Mouse (Mus musculus) cerebellum, adult 2 months (tissue): ENCODE measurements around the gene Gm49403. TPM values are rescaled to one million over a fixed set of nuclear protein-coding genes. Genes with fewer than 3 reads are reported as not detected.

Experiments used
- DNase-seq, 2 experiments: peaks; one replicate each; pipeline ENCODE4 v3.0.0; 2021
- H3K27ac ChIP-seq: fragments of 200-500 bp; 2 replicates; pipeline ENCODE4 v1.5.1; 2012; ENCODE audit warnings: low read length, control low read depth, inconsistent platforms; ENCODE audit not compliant: insufficient read depth
- H3K27me3 ChIP-seq: fragments of 200-500 bp; 2 replicates; pipeline ENCODE4 v1.6.1; 2012; ENCODE audit warnings: inconsistent platforms, mild to moderate bottlenecking, low read length, moderate library complexity; ENCODE audit not compliant: control insufficient read depth, insufficient read depth
- H3K4me1 ChIP-seq: fragments of 200-500 bp; 2 replicates; pipeline ENCODE4 v1.6.1; 2011; ENCODE audit warnings: low read length; ENCODE audit not compliant: control insufficient read depth, insufficient read depth
- H3K4me3 ChIP-seq: fragments of 200-500 bp; replicated peaks from 2 replicates; pipeline ENCODE3; 2011; ENCODE audit warnings: mild to moderate bottlenecking, low read depth, low read length, control low read depth; ENCODE audit not compliant: insufficient read depth
- CTCF ChIP-seq: fragments of 200-500 bp; IDR thresholded peaks from 2 replicates; pipeline ENCODE4 v1.5.1; 2011; ENCODE audit warnings: low read depth, mild to moderate bottlenecking, control low read depth, low read length, moderate library complexity, borderline replicate concordance; ENCODE audit not compliant: insufficient read depth
- POLR2A ChIP-seq: fragments of 200-500 bp; IDR thresholded peaks from 2 replicates; pipeline ENCODE4 v1.6.1; 2011; ENCODE audit warnings: low read length, control low read depth, borderline replicate concordance; ENCODE audit not compliant: insufficient read depth
- WGBS: fragments of 180-500 bp; shearing (Covaris S2); methylation state at CpG from one replicate; pipeline ENCODE4 v1.1.7; 2018; 5-methylcytosine and 5-hydroxymethylcytosine counted together
- polyA plus RNA-seq: library from polyadenylated mRNA; depleted of rRNA; stranded (reverse); fragments of >200 nt; gene quantifications from 2 replicates; pipeline ENCODE4 v1.2.3, GENCODE M21; 2012

Gene Gm49403
- polyA plus RNA-seq, 1 experiment, result not detected

DNA sequence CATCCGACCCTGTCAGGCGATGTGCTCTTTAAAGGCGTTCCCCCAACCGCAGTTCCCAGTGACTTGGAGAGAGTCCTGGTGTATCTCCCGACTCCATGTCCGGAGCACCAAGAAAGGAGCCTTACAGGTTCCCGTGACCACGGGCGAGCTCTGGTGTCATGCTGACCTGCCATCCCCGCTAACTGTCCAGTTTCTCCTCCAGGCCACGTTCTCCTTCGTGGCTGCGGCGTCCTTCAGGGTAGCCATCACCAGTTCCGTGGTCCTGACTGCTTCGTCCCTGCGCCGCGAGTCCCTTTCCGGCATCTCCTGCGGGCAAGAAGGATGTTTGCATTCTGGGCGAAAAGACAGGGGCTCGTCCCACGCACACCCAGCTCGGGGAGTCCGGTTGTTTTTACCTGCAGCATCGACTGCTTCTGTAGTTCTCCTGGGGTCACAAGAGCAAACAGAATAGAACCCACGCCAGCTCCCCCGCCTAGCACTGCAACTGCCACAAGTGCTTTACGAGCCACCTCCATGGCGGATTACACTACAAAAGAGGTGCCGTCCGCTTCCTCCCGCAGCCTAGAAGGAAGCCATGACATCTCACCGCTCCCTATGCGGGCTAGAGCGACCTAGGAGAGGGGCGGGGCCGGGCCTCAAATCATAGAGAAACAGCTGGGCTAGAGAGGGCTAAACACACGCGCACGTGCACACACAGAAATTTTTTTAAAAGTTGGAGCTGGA is 3.3 kb upstream of the Gm49403 start, which contains the start of gene Uqcc3:
Gene Uqcc3, minus strand, starts transcription at position 613 of the 723 bp plus-strand sequence.
- TF ChIP-seq CTCF, result no peak
- TF ChIP-seq POLR2A, result peak; percentile 74
- Histone ChIP-seq H3K27ac (peak within 1 kb of the TSS; percentile 62), H3K4me3 (peak within 1 kb of the TSS; percentile 98), H3K27me3 (no peaks in the 10 kb centered on the region), H3K4me1 (no peaks in the 10 kb centered on the region)
- WGBS, result under 1% methylated on average over 42 of the region's 42 CpGs
- peak; percentile 89 to 91 for DNase-seq

DNA sequence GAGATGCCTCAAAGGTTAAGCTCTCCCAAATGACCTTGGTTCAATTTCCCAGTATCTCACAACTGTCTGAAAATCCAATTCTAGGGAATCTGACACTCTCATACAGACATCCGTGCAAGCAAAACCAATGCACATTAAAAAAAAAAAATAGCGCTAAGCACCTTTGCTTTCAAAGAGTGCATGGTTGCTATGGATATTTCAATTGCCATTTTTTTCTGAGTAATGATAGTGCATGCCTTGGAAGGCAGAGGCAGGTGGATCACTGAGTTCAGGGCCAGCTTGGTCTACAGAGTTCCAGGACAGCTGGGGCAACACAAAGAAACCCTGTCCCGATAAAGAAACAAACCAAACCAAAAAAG is 2.7 kb upstream of the Gm49403 start:
- Histone ChIP-seq H3K27ac (no peak overlapping the region), H3K4me3 (peak overlapping the region; percentile 98), H3K27me3 (no peaks in the 10 kb centered on the region), H3K4me1 (no peaks in the 10 kb centered on the region)
- DNase-seq, result no peak
- TF ChIP-seq POLR2A, result no peak
- no peak for TF ChIP-seq CTCF
- 4% methylated on average over 3 of the region's 3 CpGs for WGBS

DNA sequence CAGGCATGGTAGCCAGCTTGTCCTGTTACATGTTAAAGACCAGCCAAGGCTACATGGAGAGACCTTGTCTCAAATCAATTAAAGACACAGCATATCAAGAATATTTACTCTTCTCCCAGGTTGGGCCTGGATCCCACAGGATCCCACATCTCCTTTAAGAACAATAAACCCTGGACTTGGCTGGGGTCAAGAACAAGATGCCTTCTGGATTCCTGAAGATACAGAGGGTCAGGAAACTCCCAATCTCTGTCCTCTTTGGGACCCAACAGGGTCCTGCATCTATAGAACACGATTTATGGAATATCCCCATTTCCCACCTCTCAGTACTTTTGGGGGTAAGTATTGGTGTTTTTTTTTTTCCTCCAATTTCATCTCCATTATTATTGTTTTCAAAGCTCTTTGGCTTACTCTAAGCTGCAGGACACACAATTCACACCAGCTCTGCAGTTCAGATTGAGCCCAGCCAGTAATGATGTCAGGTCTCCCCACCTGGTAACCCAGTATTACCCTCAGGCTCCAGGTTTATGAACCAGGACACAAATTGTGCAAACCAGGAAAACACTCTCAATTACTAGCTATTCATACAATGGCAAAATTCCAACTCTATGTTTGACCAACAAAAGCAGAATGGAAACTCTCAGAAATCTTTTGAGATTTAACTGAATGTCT is 3.3 kb downstream of the Gm49403 start:
- 55% methylated on average over 1 of the region's 1 CpGs for WGBS

DNA sequence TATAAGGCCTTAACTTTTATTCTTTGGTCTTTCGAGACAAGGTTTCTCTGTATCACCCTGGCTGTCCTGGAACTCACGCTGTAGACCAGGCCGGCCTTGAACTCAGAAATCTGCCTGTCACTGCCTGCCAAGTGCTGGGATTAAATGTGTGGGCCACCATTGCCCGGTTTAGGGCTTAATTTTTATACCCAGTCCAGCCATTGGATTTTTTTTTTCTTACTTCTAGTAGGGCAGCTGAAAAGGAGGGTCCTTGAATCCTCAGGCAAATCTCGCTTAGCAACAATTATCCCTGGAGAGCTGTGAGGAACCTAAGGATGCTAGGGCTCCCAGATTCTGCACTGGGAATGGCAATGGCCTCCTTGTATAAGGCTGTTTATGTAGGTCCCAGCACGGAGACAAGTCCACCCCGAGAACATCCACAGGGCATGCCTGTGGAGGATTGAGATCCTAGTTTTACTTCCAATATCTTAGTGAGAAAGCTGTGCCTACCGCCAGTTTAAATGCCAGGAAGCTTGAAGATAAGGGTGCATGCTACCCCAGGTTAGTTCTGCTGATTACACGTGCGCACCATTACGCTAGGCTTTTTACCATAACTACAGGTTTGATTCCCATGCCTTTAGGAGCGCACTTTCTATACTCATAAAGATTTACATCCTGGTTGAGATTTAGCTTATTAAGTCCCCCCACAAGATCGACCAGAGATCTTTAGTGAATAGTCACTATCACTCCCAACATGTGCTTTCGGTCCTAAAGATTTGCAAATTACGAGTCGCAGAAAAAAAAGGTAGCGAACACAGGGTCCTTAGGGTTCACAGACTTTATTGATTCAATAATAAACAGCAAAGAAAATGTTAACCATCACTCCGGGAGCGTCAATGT is 4.1 kb downstream of the Gm49403 start:
- H3K4me1 ChIP-seq, result 0 out of 2 replicates have a peak, but pooled peaks cover 3% of the 10 kb centered on the region
- no peak overlapping the region for H3K27ac ChIP-seq
- DNase-seq, result no peak
- no peaks in the 10 kb centered on the region for H3K27me3 ChIP-seq
- peak overlapping the region; percentile 74 for H3K4me3 ChIP-seq
- 18% methylated on average over 19 of the region's 19 CpGs for WGBS
- no peak for TF ChIP-seq POLR2A
- no peak for TF ChIP-seq CTCF

More for the DNA sequence above, 3.3 kb downstream of the Gm49403 start:
- H3K27me3 ChIP-seq, result no peaks in the 10 kb centered on the region
- no peak for TF ChIP-seq POLR2A
- TF ChIP-seq CTCF, result no peak
- 0 out of 2 replicates have a peak, but pooled peaks cover 3% of the 10 kb centered on the region for H3K4me1 ChIP-seq
- DNase-seq, result no peak
- H3K27ac ChIP-seq, result no peak overlapping the region
- no peak overlapping the region for H3K4me3 ChIP-seq

GRCm38 (mm10) chr19:8888511-8889385 is 5.0 kb downstream of the Gm49403 start, which contains the start of the genes 1810009A15Rik and Gm49416:
1810009A15Rik (plus strand) TSS chr19:8888853.
Gm49416 (plus strand) TSS chr19:8888926.
- DNase-seq, result peak; percentile 94 to 95
- peak within 1 kb of the TSS; percentile 42 for H3K27ac ChIP-seq
- H3K4me3 ChIP-seq, result peak within 1 kb of the TSS; percentile 74
- 0 out of 2 replicates have a peak, but pooled peaks cover 3% of the 10 kb centered on the region for H3K4me1 ChIP-seq
- TF ChIP-seq POLR2A (peak; percentile 86; the same call in 1 of the 2 replicates), CTCF (no peak)
- under 1% methylated on average over 58 of the region's 58 CpGs for WGBS
- H3K27me3 ChIP-seq, result no peaks in the 10 kb centered on the region

DNA sequence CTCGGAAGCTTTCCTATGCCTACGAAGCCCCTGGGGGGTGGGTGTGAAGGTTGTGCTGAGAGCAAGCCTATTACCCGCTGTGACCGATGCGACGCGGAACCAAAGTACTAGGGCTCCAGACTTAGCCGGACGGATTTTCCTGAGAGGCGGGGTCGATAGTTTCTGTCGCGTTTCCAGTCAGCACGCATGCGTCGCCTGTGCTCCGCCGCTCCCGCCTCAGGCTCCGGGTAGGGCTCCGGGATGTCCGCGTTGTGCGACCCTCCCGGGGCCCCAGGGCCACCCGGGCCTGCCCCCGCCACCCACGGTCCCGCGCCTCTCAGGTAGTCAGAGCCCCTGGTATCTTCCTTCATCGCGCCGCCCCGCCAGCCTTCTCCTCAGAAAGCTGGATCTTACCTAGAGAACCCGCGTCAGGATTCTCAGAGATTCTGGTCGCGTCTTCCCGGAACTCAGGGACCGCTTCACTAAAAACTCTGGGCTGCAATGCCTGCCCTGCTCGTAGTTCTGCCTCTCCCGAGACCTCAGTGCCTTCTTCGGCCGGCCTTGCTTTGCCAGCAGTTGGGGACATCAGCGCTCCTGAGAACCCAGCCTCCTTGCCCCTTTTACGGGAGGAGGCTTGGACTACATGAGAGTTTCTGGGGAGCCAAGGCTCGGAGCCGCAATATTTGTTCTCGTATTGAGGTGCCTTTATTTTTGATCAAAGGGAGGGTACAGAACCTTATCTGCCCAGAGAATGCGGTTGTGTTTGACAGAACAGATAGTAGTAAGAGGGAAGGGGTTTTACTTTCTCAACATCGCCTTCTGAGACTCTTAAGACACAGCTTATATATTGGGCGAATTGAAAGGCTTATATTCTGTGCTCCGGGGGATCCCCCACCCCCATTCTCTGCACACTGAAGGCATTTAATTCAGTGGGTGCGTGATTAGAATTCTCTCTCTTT is 9.4 kb downstream of the Gm49403 start, which contains the start of gene Ints5:
Gene Ints5, plus strand, starts transcription at position 177 of the 938 bp plus-strand sequence.
- peak; percentile 85 to 90 for DNase-seq
- TF ChIP-seq CTCF (no peak), POLR2A (peak; percentile 86)
- Histone ChIP-seq H3K4me1 (peaks cover 4% of the 10 kb centered on the region; the same call in 1 of the 2 replicates), H3K4me3 (peak within 1 kb of the TSS; percentile 97), H3K27ac (peak within 1 kb of the TSS; percentile 67), H3K27me3 (no peaks in the 10 kb centered on the region)
- WGBS, result 2% methylated on average over 54 of the region's 54 CpGs
